In the genomic region with DNA sequence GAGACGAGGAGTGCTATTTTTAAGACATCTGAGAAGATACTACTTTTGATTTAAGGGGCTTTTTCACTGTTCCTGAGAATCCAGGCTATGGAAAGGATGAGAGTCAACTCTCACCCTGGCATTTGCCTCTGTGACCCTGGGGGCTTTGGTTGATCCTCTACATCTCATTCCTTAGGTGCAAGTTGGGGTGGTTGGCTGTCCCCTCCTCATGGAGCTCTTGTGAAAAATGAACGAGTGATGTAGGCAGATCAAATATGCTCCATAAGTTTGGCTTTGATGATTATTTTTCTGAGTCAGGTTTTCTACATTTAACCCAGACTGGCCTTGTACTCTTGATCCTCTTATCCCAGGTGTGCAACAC, we compare ENCODE assay signal across 8 mouse cellular contexts. TPM values are rescaled to one million over a fixed set of nuclear protein-coding genes. Genes with fewer than 3 reads are reported as not detected.
DNase-seq lines count a peak whose midpoint lies in the region; ATAC-seq and TF ChIP-seq lines count a peak whose summit lies in the region.

No protein-coding gene starts in this region.

- H3K36me3 ChIP-seq in heart, embryonic 11.5 days (ENCODE audit: control insufficient read depth, insufficient read depth, low read length): peaks cover 3% of the 10 kb centered on the region; the same call in 1 of the 2 replicates
- peaks cover 21% of the 10 kb centered on the region for H3K36me3 ChIP-seq in E14TG2a.4 (ENCODE audit: insufficient read depth, low read length)
- H3K36me3 ChIP-seq in forebrain, embryonic 15.5 days: 0 out of 2 replicates have a peak, but pooled peaks cover 3% of the 10 kb centered on the region
- peaks cover 7% of the 10 kb centered on the region; the same call in 1 of the 2 replicates for H3K36me3 ChIP-seq in liver, embryonic 15.5 days (replicated peaks)

- no peak for TF ChIP-seq CTCF in E14TG2a.4 (conservative IDR thresholded peaks at IDR 0.05; ENCODE audit: low read length)

- no peaks in the 10 kb centered on the region for H3K9me3 ChIP-seq in heart, embryonic 11.5 days (replicated peaks; ENCODE audit: control insufficient read depth, low read length)
- H3K9me3 ChIP-seq in E14TG2a.4 (ENCODE audit: low read length): no peaks in the 10 kb centered on the region
- H3K9me3 ChIP-seq in forebrain, embryonic 15.5 days: no peaks in the 10 kb centered on the region
- no peaks in the 10 kb centered on the region for H3K9me3 ChIP-seq in liver, embryonic 15.5 days (replicated peaks)

- intact Hi-C loops in left cerebral cortex, postnatal 25 days (cut with DNase I): no loop called here

- no peak for DNase-seq in heart, adult 18-20 months
- no peak for DNase-seq in left cerebral cortex, postnatal 25 days (ENCODE audit: low spot score in 2 of 2)
- DNase-seq in natural killer cell, adult 2 months (ENCODE audit: low spot score in 2 of 2): no peak

- ATAC-seq in heart, embryonic 11.5 days (replicated peaks; ENCODE audit: insufficient number of reproducible peaks, low FRiP score, low TSS enrichment): no peak
- no peak for ATAC-seq in forebrain, embryonic 15.5 days (replicated peaks)
- no peak for ATAC-seq in liver, embryonic 15.5 days (ENCODE audit: insufficient read depth)
- no peak for ATAC-seq in cerebellum, adult (ENCODE audit: insufficient number of reproducible peaks, low FRiP score, low TSS enrichment)

- H3K4me2 ChIP-seq in heart, embryonic 11.5 days: peak overlapping the region; percentile 74
- peak overlapping the region; percentile 58 for H3K4me2 ChIP-seq in forebrain, embryonic 15.5 days (replicated peaks)
- peak overlapping the region; percentile 83 for H3K4me2 ChIP-seq in liver, embryonic 15.5 days

- H3K27ac ChIP-seq in heart, embryonic 11.5 days (ENCODE audit: low read depth, low read length): peak overlapping the region; percentile 66; the same call in 1 of the 2 replicates
- H3K27ac ChIP-seq in forebrain, embryonic 15.5 days (replicated peaks): peak overlapping the region; percentile 79
- H3K27ac ChIP-seq in liver, embryonic 15.5 days (replicated peaks): no peak overlapping the region

- peak overlapping the region; percentile 87; the same call in 1 of the 2 replicates for H3K9ac ChIP-seq in heart, embryonic 11.5 days (ENCODE audit: low read depth, low read length)
- H3K9ac ChIP-seq in forebrain, embryonic 15.5 days (replicated peaks): peak overlapping the region; percentile 76
- peak overlapping the region; percentile 69 for H3K9ac ChIP-seq in liver, embryonic 15.5 days

- peak overlapping the region; percentile 75 for H3K4me3 ChIP-seq in heart, embryonic 11.5 days (ENCODE audit: low read depth, low read length)
- H3K4me3 ChIP-seq in E14TG2a.4 (replicated peaks; ENCODE audit: low read length): peak overlapping the region; percentile 87
- H3K4me3 ChIP-seq in forebrain, embryonic 15.5 days: peak overlapping the region; percentile 80
- H3K4me3 ChIP-seq in liver, embryonic 15.5 days (replicated peaks): peak overlapping the region; percentile 82

- no peaks in the 10 kb centered on the region for H3K27me3 ChIP-seq in heart, embryonic 11.5 days (ENCODE audit: control insufficient read depth, insufficient read depth, low read length)
- peaks cover 3% of the 10 kb centered on the region for H3K27me3 ChIP-seq in E14TG2a.4 (ENCODE audit: insufficient read depth, low read length)
- no peaks in the 10 kb centered on the region for H3K27me3 ChIP-seq in forebrain, embryonic 15.5 days
- H3K27me3 ChIP-seq in liver, embryonic 15.5 days: no peaks in the 10 kb centered on the region

- 2% methylated on average over 2 of the region's 2 CpGs for WGBS in heart, embryonic 11.5 days (ENCODE audit: insufficient replicate concordance)
- whole genome bisulfite sequencing in forebrain, embryonic 15.5 days: 9% methylated on average over 2 of the region's 2 CpGs
- 1% methylated on average over 2 of the region's 2 CpGs for WGBS in liver, embryonic 15.5 days (ENCODE audit: insufficient replicate concordance)

- H3K4me1 ChIP-seq in heart, embryonic 11.5 days (ENCODE audit: control insufficient read depth, insufficient read depth, low read length): peaks cover 5% of the 10 kb centered on the region; the same call in 1 of the 2 replicates
- H3K4me1 ChIP-seq in E14TG2a.4 (replicated peaks; ENCODE audit: low read depth, low read length): peaks cover 16% of the 10 kb centered on the region
- peaks cover 13% of the 10 kb centered on the region for H3K4me1 ChIP-seq in forebrain, embryonic 15.5 days
- H3K4me1 ChIP-seq in liver, embryonic 15.5 days (replicated peaks): peaks cover 23% of the 10 kb centered on the region

RNA-seq across cellular contexts. Expression of a gene that starts 0.3 kb away (rescaled TPM):
- 31.0 and 34.0 TPM in 2 replicates for polyA plus RNA-seq in heart, embryonic 11.5 days (2014; fragmentation: Nextera tagmentation; extraction: Ambion mirVana)
- 10 to 100 TPM; 21.0 to 23.5 TPM for total RNA-seq in heart, adult 18-20 months (2021)
- 36.4 and 40.4 TPM in 2 replicates for polyA plus RNA-seq in forebrain, embryonic 15.5 days (2015; fragmentation: Nextera tagmentation; extraction: Ambion mirVana)
- polyA plus RNA-seq in liver, embryonic 15.5 days (2015; fragmentation: Nextera tagmentation; extraction: Ambion mirVana): 14.8 and 16.5 TPM in 2 replicates
- 10 to 100 TPM; 17.5 to 18.4 TPM for total RNA-seq in left cerebral cortex, postnatal 25 days (2021)

RNA-seq across cellular contexts. Expression of a gene that starts 54.6 kb away (rescaled TPM):
- 16.1 and 16.6 TPM in 2 replicates for polyA plus RNA-seq in heart, embryonic 11.5 days (2014; fragmentation: Nextera tagmentation; extraction: Ambion mirVana)
- 10 to 100 TPM; 13.1 to 13.2 TPM for total RNA-seq in heart, adult 18-20 months (2021)
- 31.8 and 31.9 TPM in 2 replicates for polyA plus RNA-seq in forebrain, embryonic 15.5 days (2015; fragmentation: Nextera tagmentation; extraction: Ambion mirVana)
- polyA plus RNA-seq in liver, embryonic 15.5 days (2015; fragmentation: Nextera tagmentation; extraction: Ambion mirVana): 3.3 and 4.1 TPM in 2 replicates
- 100 to 1,000 TPM; 113 to 115 TPM for total RNA-seq in left cerebral cortex, postnatal 25 days (2021)
